Mouse (Mus musculus) myocyte (in vitro differentiated cells): ENCODE results near the gene Alkbh6. TPM values are rescaled to one million over a fixed set of nuclear protein-coding genes. Genes with fewer than 3 reads are reported as not detected.

Experiments
- H3K27me3 ChIP-seq: one replicate; pipeline ENCODE4 v1.6.1; 2011; ENCODE audit not compliant: control insufficient read depth, insufficient read depth, insufficient read length
- H3K36me3 ChIP-seq: one replicate; pipeline ENCODE4 v1.6.1; 2011; ENCODE audit not compliant: control insufficient read depth, insufficient read depth
- H3K4me2 ChIP-seq: one replicate; pipeline ENCODE4 v1.6.1; 2011; ENCODE audit warnings: low read depth, control low read depth
- H3K4me3 ChIP-seq: one replicate; pipeline ENCODE4 v1.5.1; 2011; ENCODE audit warnings: mild to moderate bottlenecking, control low read depth, moderate library complexity
- H3K79me2 ChIP-seq: one replicate; pipeline ENCODE4 v1.6.1; 2011; ENCODE audit not compliant: control insufficient read depth, insufficient read depth
- H3ac ChIP-seq: one replicate; pipeline ENCODE4 v1.6.1; 2011; ENCODE audit not compliant: control insufficient read depth, insufficient read length
- CEBPB ChIP-seq: IDR thresholded peaks from 2 replicates; pipeline ENCODE4 v1.6.1; 2011; ENCODE audit warnings: mild to moderate bottlenecking, moderate library complexity; ENCODE audit not compliant: poor library complexity, insufficient read depth, severe bottlenecking
- E2F4 ChIP-seq: IDR thresholded peaks from one replicate; pipeline ENCODE4 v1.6.1; 2011; ENCODE audit warnings: mild to moderate bottlenecking, control low read depth, moderate library complexity; ENCODE audit not compliant: insufficient read depth
- MAX ChIP-seq: IDR thresholded peaks from one replicate; pipeline ENCODE4 v1.6.1; 2011; ENCODE audit warnings: low read depth, mild to moderate bottlenecking, control low read depth
- MYOD1 ChIP-seq, 3 experiments: IDR thresholded peaks; one replicate each; pipeline ENCODE4 v1.6.1; 2011; ENCODE audit warnings: control low read depth in 2 of 3, low read depth in 2 of 3, mild to moderate bottlenecking in 2 of 3, moderate library complexity in 1 of 3; ENCODE audit not compliant: insufficient read length in 2 of 3, control insufficient read depth in 1 of 3
- MYOG ChIP-seq, 3 experiments: IDR thresholded peaks; one replicate each; pipeline ENCODE4 v1.6.1; 2011; ENCODE audit warnings: control low read depth in 2 of 3, low read depth in 2 of 3, mild to moderate bottlenecking in 2 of 3; ENCODE audit not compliant: insufficient read length in 2 of 3, control insufficient read depth in 1 of 3, insufficient read depth in 1 of 3
- POLR2A ChIP-seq: IDR thresholded peaks from one replicate; pipeline ENCODE4 v1.6.1; 2011; ENCODE audit warnings: low read depth, mild to moderate bottlenecking, control low read depth, moderate library complexity; ENCODE audit not compliant: insufficient read length
- POLR2AphosphoS2 ChIP-seq: IDR thresholded peaks from one replicate; pipeline ENCODE4 v1.6.1; 2011; ENCODE audit warnings: low read depth, control low read depth; ENCODE audit not compliant: insufficient read length
- REST ChIP-seq: IDR thresholded peaks from one replicate; pipeline ENCODE4 v1.6.1; 2011; ENCODE audit warnings: mild to moderate bottlenecking, control low read depth, moderate library complexity; ENCODE audit not compliant: insufficient read depth, insufficient read length
- SRF ChIP-seq: IDR thresholded peaks from one replicate; pipeline ENCODE4 v1.6.1; 2011; ENCODE audit warnings: low read depth; ENCODE audit not compliant: control insufficient read depth, insufficient read length
- TCF12 ChIP-seq: IDR thresholded peaks from one replicate; pipeline ENCODE4 v1.6.1; 2011; ENCODE audit warnings: mild to moderate bottlenecking, control low read depth; ENCODE audit not compliant: poor library complexity, insufficient read depth, severe bottlenecking
- TCF3 ChIP-seq: IDR thresholded peaks from one replicate; pipeline ENCODE4 v1.6.1; 2011; ENCODE audit warnings: low read depth, control low read depth; ENCODE audit not compliant: insufficient read length
- USF1 ChIP-seq: IDR thresholded peaks from one replicate; pipeline ENCODE4 v1.6.1; 2011; ENCODE audit warnings: low read depth, mild to moderate bottlenecking, control low read depth, moderate library complexity
- polyA plus RNA-seq: library from polyadenylated mRNA; unstranded; fragments of >200 nt; fragmentation: generic; extraction: Trizol; gene quantifications from one replicate; pipeline ENCODE4 v1.2.1, GENCODE M21; 2012; ENCODE audit warnings: missing spikeins

Alkbh6 gene
- polyA plus RNA-seq, 1 experiment, result 33.9 TPM

DNA sequence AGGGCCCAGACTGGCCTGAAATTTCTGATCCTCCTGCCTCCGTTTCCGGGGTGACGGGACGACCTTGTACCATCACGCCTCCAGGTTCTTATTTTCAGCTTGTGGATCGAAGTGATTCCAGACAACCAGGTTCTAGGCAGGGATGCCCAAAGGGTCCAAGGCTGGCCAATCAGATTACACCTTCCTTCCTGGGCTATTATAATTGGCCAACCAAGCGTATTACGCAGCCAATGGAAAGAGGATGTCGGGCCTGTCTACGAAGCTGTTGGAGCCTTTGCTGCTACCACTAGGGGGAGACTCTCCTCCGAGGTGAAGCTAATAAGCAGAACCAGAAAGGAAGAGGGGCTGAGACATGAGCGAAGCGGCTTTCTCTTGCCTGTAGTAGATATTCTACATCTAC lies 23.4 kb downstream of the Alkbh6 start:
- Histone ChIP-seq H3K4me3 (no peak overlapping the region), H3K27me3 (peaks cover 32% of the 10 kb centered on the region)

DNA sequence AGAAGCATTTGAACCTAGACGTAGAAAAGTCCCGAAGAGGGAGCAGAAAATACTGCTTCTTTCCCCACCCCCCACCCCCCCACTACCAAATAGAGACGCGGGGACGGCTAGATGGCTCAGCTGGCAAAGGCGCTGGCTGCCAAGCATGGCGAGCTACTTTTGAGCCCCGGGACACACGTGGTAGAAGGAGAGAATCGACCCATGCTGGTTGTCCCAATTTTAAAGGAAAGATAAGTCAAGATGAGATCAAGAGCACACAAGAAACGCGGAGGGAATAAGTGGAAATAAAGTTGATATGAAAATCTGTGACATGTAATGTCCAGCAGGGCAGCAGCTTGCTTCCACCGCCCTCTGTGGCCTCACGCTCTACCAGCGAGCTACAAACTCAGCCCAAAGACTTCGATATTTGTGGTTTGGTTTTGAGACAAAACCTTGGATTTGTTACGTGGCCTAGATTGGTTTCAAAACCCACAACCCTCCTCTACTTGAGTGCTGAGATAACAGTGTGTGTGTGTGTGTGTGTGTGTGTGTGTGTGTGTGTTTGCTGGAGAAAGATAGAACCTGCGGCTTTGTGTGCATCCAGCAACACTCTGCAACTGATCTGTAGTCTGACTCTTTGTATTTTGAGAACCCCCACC lies 24.2 kb downstream of the Alkbh6 start:
- no peak for TF ChIP-seq MYOG (IDR thresholded peaks at IDR 0.05; ENCODE audit: control insufficient read depth in 1 of 3, insufficient read depth in 1 of 3, insufficient read length in 2 of 3, low read depth in 2 of 3)

More for the DNA sequence above, 23.4 kb downstream of the Alkbh6 start:
- no peak for TF ChIP-seq TCF12
- H3K79me2 ChIP-seq, result no peaks in the 10 kb centered on the region
- H3K4me2 ChIP-seq, result no peak overlapping the region
- no peak overlapping the region for H3ac ChIP-seq
- no peaks in the 10 kb centered on the region for H3K36me3 ChIP-seq

GRCm38 (mm10) chr7:30333436-30333835 lies 24.9 kb downstream of the Alkbh6 start:
- Histone ChIP-seq H3K4me2 (no peak overlapping the region), H3K4me3 (no peak overlapping the region), H3K27me3 (peaks cover 26% of the 10 kb centered on the region), H3K79me2 (no peaks in the 10 kb centered on the region), H3ac (no peak overlapping the region), H3K36me3 (no peaks in the 10 kb centered on the region)
- no peak for TF ChIP-seq CEBPB
- no peak for TF ChIP-seq MAX
- no peak for TF ChIP-seq REST
- TF ChIP-seq SRF, result no peak
- TF ChIP-seq POLR2A, result no peak
- TF ChIP-seq TCF3, result no peak
- no peak for TF ChIP-seq MYOD1 (IDR thresholded peaks at IDR 0.05; ENCODE audit: control insufficient read depth in 1 of 3, insufficient read length in 2 of 3, low read depth in 2 of 3)
- no peak for TF ChIP-seq MYOG (IDR thresholded peaks at IDR 0.05; ENCODE audit: control insufficient read depth in 1 of 3, insufficient read depth in 1 of 3, insufficient read length in 2 of 3, low read depth in 2 of 3)
- TF ChIP-seq POLR2AphosphoS2, result no peak
- no peak for TF ChIP-seq E2F4
- no peak for TF ChIP-seq USF1
- TF ChIP-seq TCF12, result no peak

More for the DNA sequence above, 24.2 kb downstream of the Alkbh6 start:
- H3K79me2 ChIP-seq, result no peaks in the 10 kb centered on the region
- no peaks in the 10 kb centered on the region for H3K36me3 ChIP-seq
- no peak overlapping the region for H3ac ChIP-seq
- peaks cover 26% of the 10 kb centered on the region for H3K27me3 ChIP-seq
- H3K4me2 ChIP-seq, result no peak overlapping the region
- H3K4me3 ChIP-seq, result no peak overlapping the region

- Histone ChIP-seq H3K27me3 (peaks cover 37% of the 10 kb centered on the region), H3K36me3 (no peaks in the 10 kb centered on the region), H3K79me2 (no peaks in the 10 kb centered on the region), H3K4me2 (no peak overlapping the region), H3ac (no peak overlapping the region), H3K4me3 (no peak overlapping the region)
- TF ChIP-seq TCF3, result no peak
- no peak for TF ChIP-seq CEBPB
- TF ChIP-seq SRF, result no peak
- no peak for TF ChIP-seq MYOD1 (IDR thresholded peaks at IDR 0.05; ENCODE audit: control insufficient read depth in 1 of 3, insufficient read length in 2 of 3, low read depth in 2 of 3)
- TF ChIP-seq TCF12, result no peak
- no peak for TF ChIP-seq POLR2A
- no peak for TF ChIP-seq MYOG (IDR thresholded peaks at IDR 0.05; ENCODE audit: control insufficient read depth in 1 of 3, insufficient read depth in 1 of 3, insufficient read length in 2 of 3, low read depth in 2 of 3)
- TF ChIP-seq POLR2AphosphoS2, result no peak
- TF ChIP-seq E2F4, result no peak
- no peak for TF ChIP-seq USF1
- no peak for TF ChIP-seq REST
- TF ChIP-seq MAX, result no peak
These were observed 26.0 kb downstream of the Alkbh6 start for GRCm38 (mm10) chr7:30334563-30334962.

GRCm38 (mm10) chr7:30335688-30336087 lies 27.2 kb downstream of the Alkbh6 start:
- H3K36me3 ChIP-seq, result no peaks in the 10 kb centered on the region

More at GRCm38 (mm10) chr7:30335688-30336087, 27.2 kb downstream of the Alkbh6 start:
- no peak overlapping the region for H3K4me2 ChIP-seq
- H3K27me3 ChIP-seq, result peaks cover 37% of the 10 kb centered on the region
- no peak overlapping the region for H3ac ChIP-seq
- no peaks in the 10 kb centered on the region for H3K79me2 ChIP-seq
- H3K4me3 ChIP-seq, result no peak overlapping the region
- TF ChIP-seq TCF3 (no peak), MAX (no peak), CEBPB (no peak), USF1 (no peak), POLR2AphosphoS2 (no peak), REST (no peak)
